Mouse (Mus musculus): ENCODE measurements at regions not wholly inside any gene's neighbourhood (a gene's known extent, or its start where the extent isn't known, plus 50 kb on each side); places are given as distances from the start of the nearest gene placed in this dataset.

GRCm38 (mm10) chr11:17630172-17630553, 323.5 kb downstream of the Etaa1 start:
- DNase-seq, result no peak

GRCm38 (mm10) chr11:17637158-17637557, 316.5 kb downstream of the Etaa1 start:
- no peak for DNase-seq

GRCm38 (mm10) chr11:17639922-17640321, 313.8 kb downstream of the Etaa1 start:
- DNase-seq, result no peak

DNA sequence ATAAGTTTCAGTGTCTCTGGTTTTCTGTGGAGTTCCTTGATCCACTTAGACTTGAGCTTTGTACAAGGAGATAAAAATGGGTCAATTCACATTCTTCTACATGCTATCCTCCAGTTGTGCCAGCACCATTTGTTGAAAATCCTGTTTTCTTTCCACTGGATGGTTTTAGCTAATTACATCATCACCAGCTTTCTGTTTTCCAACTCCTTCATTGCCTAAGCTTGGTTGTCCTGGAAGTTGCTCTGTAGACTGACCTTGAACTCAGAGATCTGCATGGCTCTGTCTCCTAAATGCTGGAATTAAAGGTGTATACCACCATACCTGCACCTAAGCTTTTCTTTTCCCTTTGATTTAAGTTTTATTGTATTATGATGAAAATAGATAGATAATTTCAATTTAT, 306.2 kb downstream of the Etaa1 start:
- no peak for DNase-seq

DNA sequence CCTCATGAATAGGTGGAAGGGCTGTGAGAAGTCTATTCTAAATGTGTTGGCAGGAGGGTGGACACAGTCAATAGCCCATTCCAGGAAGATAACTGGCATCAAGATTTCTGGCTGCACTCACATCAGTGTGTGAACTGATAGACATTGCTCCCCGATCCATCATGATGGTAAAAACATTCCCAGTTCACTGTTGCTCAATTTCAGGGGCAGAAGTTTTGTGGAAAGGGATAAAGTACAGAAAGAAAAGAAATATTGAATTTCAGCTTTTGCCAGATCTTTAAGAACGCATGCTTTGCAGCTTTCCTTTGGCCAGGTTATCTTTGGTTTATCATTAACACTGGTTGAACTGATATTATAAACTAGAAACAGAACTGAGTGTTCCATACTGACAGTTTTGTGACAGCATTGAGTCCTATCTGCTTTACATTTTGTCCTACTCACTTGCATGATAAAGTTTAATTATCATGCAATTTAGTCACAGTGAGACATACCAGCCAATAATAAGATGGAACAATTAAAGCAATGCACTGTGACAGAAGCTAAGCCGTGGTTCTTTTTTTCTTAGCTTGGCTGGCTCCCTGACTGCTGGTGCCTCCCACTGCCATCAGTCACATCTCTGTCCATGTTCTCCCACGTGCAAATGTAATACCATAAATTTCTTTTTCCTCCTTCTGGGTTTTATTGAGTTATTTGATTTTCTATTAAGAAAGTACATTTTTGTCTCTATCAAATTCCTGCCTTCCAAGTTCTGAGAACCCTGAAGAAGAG, 302.1 kb downstream of the Etaa1 start:
- no peak for DNase-seq

GRCm38 (mm10) chr11:17655840-17656239, 297.8 kb downstream of the Etaa1 start:
- DNase-seq, result no peak

GRCm38 (mm10) chr11:17657720-17658119, 296.0 kb downstream of the Etaa1 start:
- no peak for DNase-seq

GRCm38 (mm10) chr11:17658289-17658688, 295.4 kb downstream of the Etaa1 start:
- no peak for DNase-seq

DNA sequence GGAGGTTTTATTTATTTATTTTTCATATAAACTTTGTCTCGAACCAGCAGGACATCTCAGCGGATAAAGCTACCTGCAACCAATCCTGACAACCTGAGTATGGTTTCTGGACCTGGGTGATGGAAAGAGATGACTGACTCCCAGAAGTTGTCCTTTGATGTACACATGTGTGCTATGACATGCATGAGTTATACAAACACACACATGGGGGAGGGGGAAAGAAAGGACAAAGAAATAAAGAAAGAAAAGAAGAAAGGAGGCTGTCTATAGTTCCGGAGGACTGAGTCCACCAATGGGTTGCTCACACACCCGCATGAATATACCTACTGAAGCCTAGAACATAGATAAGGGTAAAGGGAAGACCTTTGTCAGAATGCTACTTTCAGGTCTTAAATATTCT, 295.0 kb downstream of the Etaa1 start:
- DNase-seq, result no peak

DNA sequence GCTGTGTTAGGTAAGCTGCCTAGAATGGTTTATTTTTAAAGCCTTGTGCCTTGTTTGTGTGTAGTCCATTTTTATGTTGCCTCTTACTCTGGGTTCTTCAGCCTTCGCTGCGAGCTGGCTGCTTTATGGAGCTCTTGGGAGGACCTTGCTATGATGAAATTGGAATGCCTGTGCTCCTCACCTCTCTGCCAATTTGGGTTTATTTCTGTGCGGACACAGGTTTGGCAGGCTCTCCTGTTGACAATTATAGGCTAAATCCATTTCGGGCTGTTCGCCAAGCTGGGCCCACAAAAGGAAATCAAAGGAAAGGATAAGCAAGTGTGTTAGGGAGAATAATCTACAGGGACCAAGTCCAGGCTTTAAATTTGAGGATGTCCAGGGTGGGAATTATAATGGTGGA, 289.8 kb downstream of the Etaa1 start:
- peak in 1 of 2 experiments; percentile 32 for DNase-seq

DNA sequence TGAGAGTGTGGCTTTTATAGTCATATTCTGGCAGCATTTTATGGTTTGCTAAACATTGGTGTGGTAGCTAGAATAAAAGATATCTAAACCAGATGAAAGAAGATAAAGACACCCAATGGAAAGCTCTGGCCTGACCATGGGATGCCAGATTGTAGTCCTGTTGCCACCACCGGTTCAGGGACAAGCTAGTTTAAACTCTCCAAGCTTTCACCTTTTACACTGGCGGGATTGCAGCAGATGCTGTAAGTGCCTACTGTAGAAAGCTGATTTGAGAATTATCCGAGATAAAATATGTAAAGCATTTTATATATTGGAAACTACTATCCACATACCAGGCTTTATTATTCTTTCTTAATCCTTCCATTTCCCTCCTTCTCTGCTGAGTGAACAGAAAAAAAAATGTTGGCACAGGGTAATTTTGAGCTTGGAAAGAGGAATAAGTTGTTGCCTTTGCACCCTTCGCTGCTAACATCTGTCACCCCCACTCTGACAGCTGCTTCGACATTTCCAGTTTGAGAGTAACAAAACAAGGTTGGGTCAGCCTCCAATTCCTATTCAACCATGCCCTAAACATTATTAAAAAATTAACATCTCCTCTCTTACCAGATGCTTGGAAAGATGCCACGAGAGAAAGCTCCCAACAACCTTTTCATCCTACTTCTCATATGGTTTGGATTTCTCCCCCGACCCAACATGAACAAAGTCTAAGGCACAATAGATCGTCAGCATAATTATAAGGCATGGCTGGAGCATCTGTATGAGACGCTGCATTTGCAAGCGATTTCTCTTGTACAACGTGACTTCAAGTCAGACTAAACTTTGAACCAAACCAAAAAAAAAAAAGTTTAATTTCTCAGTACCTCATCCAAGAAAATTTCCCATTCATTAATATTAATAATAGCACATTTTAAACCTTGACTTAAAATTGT, 287.8 kb downstream of the Etaa1 start:
- no peak for DNase-seq

GRCm38 (mm10) chr11:17680998-17681397, 272.7 kb downstream of the Etaa1 start:
- DNase-seq, result no peak

GRCm38 (mm10) chr11:17685711-17686113, 268.0 kb downstream of the Etaa1 start:
- peak; percentile 36 to 43 for DNase-seq

GRCm38 (mm10) chr11:17686806-17687205, 266.9 kb downstream of the Etaa1 start:
- DNase-seq, result no peak

DNA sequence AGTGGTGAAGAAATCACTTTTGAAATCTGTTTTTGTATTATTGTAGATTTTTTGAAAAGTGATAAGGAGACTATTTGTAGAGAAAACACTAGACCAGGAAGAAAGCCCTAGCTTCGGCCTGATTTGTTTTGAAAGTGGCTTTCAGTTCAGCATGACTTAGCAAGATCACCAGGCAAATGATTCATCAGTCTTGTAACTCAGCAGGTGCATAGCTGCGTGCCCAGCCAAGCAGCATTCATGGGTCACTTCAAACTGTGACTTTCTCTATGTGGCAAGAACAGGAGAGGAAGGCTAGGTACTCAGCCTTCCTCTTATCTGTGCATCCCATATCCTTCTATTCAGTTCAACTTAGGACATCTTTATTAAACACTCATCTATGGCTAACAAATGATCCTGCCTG, 259.5 kb downstream of the Etaa1 start:
- DNase-seq, result no peak

DNA sequence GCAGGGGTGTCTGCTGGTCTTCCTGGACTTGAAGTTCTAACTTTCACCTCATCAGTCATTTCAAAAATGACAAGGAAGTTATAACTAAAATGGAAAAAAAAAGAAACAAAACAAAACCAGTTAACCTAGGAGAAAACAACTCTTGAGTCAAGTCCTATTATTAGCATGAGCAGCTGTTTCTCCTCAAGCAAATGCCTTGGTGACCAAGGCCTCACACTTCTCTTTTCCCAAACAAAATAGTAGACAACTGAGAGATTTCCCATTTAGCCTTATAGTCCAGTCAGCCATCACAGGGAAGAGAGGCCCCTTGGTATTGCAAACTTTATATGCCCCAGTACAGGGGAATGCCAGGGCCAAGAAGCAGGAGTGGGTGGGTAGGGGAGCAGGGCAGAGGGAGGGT, 244.9 kb downstream of the Etaa1 start:
- DNase-seq, result no peak

- DNase-seq, result no peak
These were observed 231.6 kb downstream of the Etaa1 start for GRCm38 (mm10) chr11:17722051-17722450.

- peak in 1 of 2 experiments; percentile 11 for DNase-seq
These were observed 226.2 kb downstream of the Etaa1 start for GRCm38 (mm10) chr11:17727258-17728034.

DNA sequence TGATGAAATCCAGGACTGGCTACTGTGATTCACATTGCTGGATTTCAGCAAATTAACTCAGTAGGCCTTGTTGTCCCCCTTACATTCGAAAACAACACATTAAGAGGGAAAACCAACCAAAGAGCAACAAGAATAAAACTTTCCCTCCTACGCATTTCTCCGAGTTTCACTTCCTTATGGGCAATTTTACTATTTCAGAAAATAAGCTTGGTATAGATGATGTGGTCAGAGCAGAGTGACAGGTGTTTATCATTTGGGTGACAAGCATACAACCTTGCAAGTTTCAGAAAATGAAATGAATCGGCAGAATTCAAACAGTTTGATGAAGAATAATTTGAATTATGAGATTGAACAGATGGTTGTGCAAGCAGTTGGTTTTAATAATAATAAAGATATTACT, 220.6 kb downstream of the Etaa1 start:
- DNase-seq, result no peak

DNA sequence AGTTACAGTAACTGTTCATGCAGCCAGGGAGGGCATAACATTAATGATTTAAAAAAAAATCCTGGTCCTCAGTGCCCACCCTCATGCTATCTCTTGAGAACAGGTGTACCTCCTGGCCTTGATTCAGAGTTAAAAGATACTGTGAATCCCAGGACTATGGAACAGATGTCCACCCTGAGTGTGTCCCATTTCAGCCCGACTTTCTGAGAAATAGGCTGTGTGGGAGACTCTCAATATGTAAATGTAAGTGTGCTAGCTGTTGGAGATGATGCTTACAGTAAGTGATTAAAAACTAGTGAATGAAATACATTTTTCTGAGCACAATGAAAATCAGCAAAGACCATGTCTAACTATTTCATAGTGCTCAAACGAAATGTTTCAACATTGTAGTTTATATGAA, 219.2 kb downstream of the Etaa1 start:
- no peak for DNase-seq

GRCm38 (mm10) chr11:17738879-17739278, 214.8 kb downstream of the Etaa1 start:
- DNase-seq, result no peak

DNA sequence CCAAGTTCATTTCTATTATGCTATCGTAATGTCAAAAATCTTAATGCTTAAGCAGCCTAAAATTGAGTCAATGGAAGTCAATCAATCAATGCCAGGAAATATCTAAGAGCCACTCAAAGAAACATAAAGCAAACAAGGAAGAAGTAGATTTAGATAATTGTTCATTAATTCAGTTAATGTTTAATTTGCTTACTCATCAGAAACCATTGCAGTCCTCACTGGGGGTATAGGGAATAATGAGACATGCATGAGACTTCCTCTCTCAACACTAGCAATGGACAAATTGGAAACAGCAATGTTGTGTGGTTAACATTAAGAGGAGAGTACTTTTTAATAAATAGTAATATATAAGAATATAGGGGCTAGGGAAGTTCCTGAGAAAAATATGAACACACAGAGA, 209.9 kb downstream of the Etaa1 start:
- DNase-seq, result no peak

DNA sequence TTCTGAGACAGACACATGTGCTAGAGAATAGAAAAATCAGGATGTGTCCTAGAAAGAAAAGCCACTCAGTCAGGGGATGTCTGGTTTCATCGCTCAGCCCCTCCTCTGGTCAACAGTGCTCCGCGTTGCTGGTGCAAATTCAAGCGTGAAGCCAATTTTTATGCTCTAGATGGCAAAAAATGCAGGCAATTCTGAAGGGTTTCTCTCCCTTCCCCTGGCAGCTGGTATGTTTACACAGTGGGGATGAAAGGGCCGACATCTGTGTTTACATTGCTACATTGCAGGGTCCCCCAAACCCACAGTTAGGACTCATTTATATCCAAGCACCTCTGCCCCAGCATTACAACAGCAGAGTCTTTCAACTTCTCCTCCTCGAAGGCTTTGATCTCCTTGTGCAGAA, 203.3 kb downstream of the Etaa1 start:
- no peak for DNase-seq
